Mouse (Mus musculus): ENCODE measurements around the gene Rps6ka2.

- TF ChIP-seq GATA1 (IDR thresholded peaks at IDR 0.05; ENCODE audit: low read length) = no peak
- no peak for TF ChIP-seq TAL1 (IDR thresholded peaks at IDR 0.05; ENCODE audit: low read length)
These were observed 17.3 kb upstream of the Rps6ka2 start for GRCm38 (mm10) chr17:7152662-7153061.

Measured in erythroblast, embryonic 14.5 days (primary cell).